Mouse (Mus musculus) bone marrow, adult 2 months (tissue): Measurements from ENCODE around the gene Cyp3a13.
"Not testable (repeated sequence)": the region's sequence is repeated elsewhere in the genome, so short reads cannot be mapped to it uniquely, and the experiment has no call there.

Experiments used
- CTCF ChIP-seq: fragments of 200-500 bp; IDR thresholded peaks from 2 replicates; pipeline ENCODE4 v1.5.1; 2011; ENCODE audit warnings: low read length, control low read depth; ENCODE audit not compliant: control insufficient read depth, insufficient read depth
- POLR2A ChIP-seq: fragments of 200-500 bp; IDR thresholded peaks from 2 replicates; pipeline ENCODE4 v1.6.1; 2011; ENCODE audit warnings: low read depth, mild to moderate bottlenecking, control low read depth, low read length, borderline replicate concordance; ENCODE audit not compliant: control insufficient read depth

- TF ChIP-seq CTCF, POLR2A: not testable (repeated sequence)
Observed at GRCm38 (mm10) chr5:137856870-137857269, 64.5 kb downstream of the Cyp3a13 start.
